Mouse (Mus musculus): ENCODE results near the gene F11.

The F11 gene

GRCm38 (mm10) chr8:45239363-45239762 lies 22.5 kb downstream of the F11 start:
- no peak for DNase-seq (ENCODE audit: low read depth)

GRCm38 (mm10) chr8:45238282-45238681 lies 23.5 kb downstream of the F11 start:
- DNase-seq (ENCODE audit: low read depth) = no peak

- peak; percentile 16 for DNase-seq (ENCODE audit: low read depth)
Measured at GRCm38 (mm10) chr8:45236164-45236912, 25.5 kb downstream of the F11 start.

- DNase-seq (ENCODE audit: low read depth) = no peak
Measured at GRCm38 (mm10) chr8:45235228-45235627, 26.6 kb downstream of the F11 start.

DNA sequence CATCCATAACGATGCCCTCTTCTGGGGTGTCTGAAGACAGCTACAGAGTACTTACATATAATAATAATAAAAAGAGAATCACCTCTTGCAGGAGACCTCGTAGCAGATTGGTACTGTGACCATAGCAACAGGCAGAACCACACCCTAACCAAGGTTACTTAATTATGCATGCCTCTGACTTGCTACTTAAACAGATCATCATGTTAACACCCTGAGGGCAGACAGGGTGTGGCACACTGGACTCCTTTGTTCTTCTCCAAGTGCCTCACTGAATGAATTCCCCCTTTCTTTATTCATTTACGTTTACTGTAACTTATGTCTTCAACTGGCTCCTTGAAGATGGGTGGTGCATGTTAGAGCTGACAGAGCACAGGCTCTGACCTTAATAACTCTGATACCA lies 28.6 kb downstream of the F11 start:
- DNase-seq (ENCODE audit: low read depth) = no peak

DNA sequence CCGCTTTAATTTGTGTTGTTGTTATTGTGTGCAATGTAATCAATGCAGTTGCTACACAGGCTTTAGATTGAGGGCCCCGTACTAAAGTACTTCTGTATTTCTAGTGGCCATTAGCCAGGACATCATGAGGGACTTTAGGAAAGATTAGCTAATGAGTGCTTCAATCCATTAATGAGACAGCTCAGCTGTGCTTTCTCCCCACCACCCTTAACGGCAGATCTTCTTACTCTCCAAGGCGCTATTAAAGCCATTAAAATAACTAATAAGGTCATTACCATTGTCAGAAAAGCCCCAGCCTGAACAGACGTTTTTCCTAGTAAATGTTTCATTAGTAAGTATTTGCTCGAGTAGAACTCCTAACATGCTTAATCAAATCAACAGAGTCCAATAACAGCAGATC lies 59.4 kb downstream of the F11 start:
- no peak for DNase-seq (ENCODE audit: low read depth)

DNA sequence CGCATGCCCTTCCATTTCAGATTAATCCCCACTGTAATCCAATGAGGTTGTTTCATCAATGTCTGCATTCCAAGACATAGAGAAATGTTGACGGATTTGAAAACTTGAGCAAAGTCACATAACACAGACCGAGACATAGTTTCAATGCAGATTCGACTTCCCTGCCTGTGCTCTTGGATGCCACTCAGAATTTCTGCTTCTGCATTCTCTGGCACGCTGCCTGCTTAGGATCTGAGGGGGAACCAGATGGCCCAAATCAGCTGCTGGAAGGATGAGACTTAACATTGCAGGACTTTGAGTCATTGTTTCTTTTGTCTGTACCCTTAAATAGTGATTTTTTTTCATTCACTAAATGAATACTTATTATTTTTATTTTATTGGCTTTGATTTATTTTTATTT lies 60.2 kb downstream of the F11 start:
- DNase-seq (ENCODE audit: low read depth) = peak; percentile 13

DNA sequence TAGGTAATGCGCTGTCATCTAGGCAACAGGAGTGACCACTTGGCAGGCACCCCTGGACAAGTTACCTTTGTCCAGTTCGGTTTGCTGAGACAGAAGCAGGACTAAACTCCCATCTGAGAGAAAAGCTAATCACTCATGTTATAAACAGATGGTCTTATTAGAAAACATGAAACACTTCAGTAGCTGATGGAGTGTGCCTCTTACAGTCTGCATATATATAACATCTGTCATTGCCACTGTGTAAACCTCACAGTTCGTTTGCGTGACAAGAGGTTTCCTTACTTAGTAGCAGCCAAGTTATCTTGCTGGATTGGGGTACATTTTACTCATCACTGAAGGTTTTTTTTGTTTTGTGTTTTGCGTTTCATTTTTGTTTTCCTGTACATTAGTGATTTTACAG lies 64.5 kb downstream of the F11 start:
- no peak for DNase-seq (ENCODE audit: low read depth)

- DNase-seq (ENCODE audit: low read depth) = no peak
Measured at GRCm38 (mm10) chr8:45195954-45196526, 65.8 kb downstream of the F11 start.
